ENCODE assay signal across 8 mouse cellular contexts in genomic region chr10:99460847-99461445, GRCm38 (mm10).
DNase-seq lines count a peak whose midpoint lies in the region; ATAC-seq and TF ChIP-seq lines count a peak whose summit lies in the region.

No protein-coding gene starts in this region.

- H3K9me3 ChIP-seq in embryonic facial prominence, embryonic 13.5 days = no peaks in the 10 kb centered on the region
- H3K9me3 ChIP-seq in heart, embryonic 16.5 days (replicated peaks; ENCODE audit: control insufficient read depth, low read length) = no peaks in the 10 kb centered on the region
- no peaks in the 10 kb centered on the region for H3K9me3 ChIP-seq in kidney, postnatal 0 days (replicated peaks; ENCODE audit: low read length)

- peak overlapping the region; percentile 54 for H3K9ac ChIP-seq in embryonic facial prominence, embryonic 13.5 days
- H3K9ac ChIP-seq in heart, embryonic 16.5 days (ENCODE audit: low read length) = peak overlapping the region; percentile 71
- H3K9ac ChIP-seq in kidney, postnatal 0 days (ENCODE audit: low read depth, low read length) = peak overlapping the region; percentile 42; the same call in 1 of the 2 replicates

- peaks cover 12% of the 10 kb centered on the region for H3K4me1 ChIP-seq in embryonic facial prominence, embryonic 13.5 days
- peaks cover 4% of the 10 kb centered on the region for H3K4me1 ChIP-seq in heart, embryonic 16.5 days (ENCODE audit: control insufficient read depth, insufficient read depth, low read length)
- peaks cover 3% of the 10 kb centered on the region; the same call in 1 of the 2 replicates for H3K4me1 ChIP-seq in kidney, postnatal 0 days (replicated peaks; ENCODE audit: insufficient read depth, low read length)

- H3K4me3 ChIP-seq in embryonic facial prominence, embryonic 13.5 days = peak overlapping the region; percentile 38
- H3K4me3 ChIP-seq in heart, embryonic 16.5 days (ENCODE audit: low read length) = peak overlapping the region; percentile 59
- H3K4me3 ChIP-seq in kidney, postnatal 0 days (replicated peaks; ENCODE audit: low read depth, low read length) = peak overlapping the region; percentile 34

- peaks cover 6% of the 10 kb centered on the region; the same call in 1 of the 2 replicates for H3K27me3 ChIP-seq in embryonic facial prominence, embryonic 13.5 days
- no peaks in the 10 kb centered on the region for H3K27me3 ChIP-seq in heart, embryonic 16.5 days (ENCODE audit: control insufficient read depth, insufficient read depth, low read length)
- H3K27me3 ChIP-seq in kidney, postnatal 0 days (ENCODE audit: insufficient read depth, low read length) = no peaks in the 10 kb centered on the region

- peak overlapping the region; percentile 66 for H3K4me2 ChIP-seq in embryonic facial prominence, embryonic 13.5 days
- peak overlapping the region; percentile 88 for H3K4me2 ChIP-seq in heart, embryonic 16.5 days (ENCODE audit: low read depth, low read length)
- peak overlapping the region; percentile 65 for H3K4me2 ChIP-seq in kidney, postnatal 0 days (ENCODE audit: low read length)

- DNase-seq in layer of hippocampus, adult 9-11 months = peak; percentile 29
- no peak for DNase-seq in layer of hippocampus, adult 18-20 months (ENCODE audit: low spot score in 2 of 2)
- DNase-seq in kidney, postnatal 0 days (ENCODE audit: low spot score) = peak; percentile 47
- peak; percentile 65 to 68 for DNase-seq in lung, postnatal 4 days
- peak; percentile 17 for DNase-seq in spleen, adult 12 weeks (ENCODE audit: low spot score)
- DNase-seq in ovary, adult 18-20 months (ENCODE audit: low spot score) = no peak

- H3K27ac ChIP-seq in embryonic facial prominence, embryonic 13.5 days = peak overlapping the region; percentile 29; the same call in 1 of the 2 replicates
- peak overlapping the region; percentile 80 for H3K27ac ChIP-seq in heart, embryonic 16.5 days (ENCODE audit: low read length)
- H3K27ac ChIP-seq in kidney, postnatal 0 days = peak overlapping the region; percentile 67

- TF ChIP-seq CTCF in kidney, postnatal 0 days (IDR thresholded peaks at IDR 0.05; ENCODE audit: low read depth) = no peak

- WGBS in embryonic facial prominence, embryonic 13.5 days = 6% methylated on average over 17 of the region's 17 CpGs
- WGBS in heart, embryonic 16.5 days = 4% methylated on average over 17 of the region's 17 CpGs
- 8% methylated on average over 17 of the region's 17 CpGs for WGBS in kidney, postnatal 0 days

- H3K36me3 ChIP-seq in embryonic facial prominence, embryonic 13.5 days = no peaks in the 10 kb centered on the region
- H3K36me3 ChIP-seq in heart, embryonic 16.5 days (ENCODE audit: control insufficient read depth, insufficient read depth) = no peaks in the 10 kb centered on the region
- no peaks in the 10 kb centered on the region for H3K36me3 ChIP-seq in kidney, postnatal 0 days (ENCODE audit: insufficient read depth, low read length)

- no peak for ATAC-seq in embryonic facial prominence, embryonic 13.5 days (ENCODE audit: insufficient number of reproducible peaks, insufficient read depth, low FRiP score, low TSS enrichment, low read depth)
- ATAC-seq in heart, embryonic 16.5 days (replicated peaks; ENCODE audit: extremely low read depth, insufficient read depth, low FRiP score) = peak; percentile 57
- ATAC-seq in kidney, postnatal 0 days (replicated peaks; ENCODE audit: low FRiP score, low read depth) = peak; percentile 58

Comparison
In these comparisons a context has a peak if more than half of its experiments do, and no peak if none do; other contexts are left out.
1. DNase-seq: peak in layer of hippocampus, adult 9-11 months (single experiment), kidney, postnatal 0 days (single experiment), lung, postnatal 4 days (2 of 2) and spleen, adult 12 weeks (single experiment); none in layer of hippocampus, adult 18-20 months (0 of 2) and ovary, adult 18-20 months (single experiment).
2. H3K27ac ChIP-seq: peak in every context shown above with its lines; median percentile 80 in heart, embryonic 16.5 days; 67 in kidney, postnatal 0 days; 29 in embryonic facial prominence, embryonic 13.5 days.
3. Peak in every context shown above with its lines, with median percentiles within 50 percentile points of each other: H3K4me2 ChIP-seq, H3K4me3 ChIP-seq and H3K9ac ChIP-seq.